Mouse (Mus musculus): Measurements from ENCODE around the gene Tanc2. TPM values are rescaled to one million over a fixed set of nuclear protein-coding genes. Genes with fewer than 3 reads are reported as not detected.

Tanc2 gene
- polyA plus RNA-seq, 1 experiment from 2014 or later = 12.2 TPM

- Histone ChIP-seq H3K4me3 (ENCODE audit: low read depth, low read length) (peak overlapping the region; percentile 83), H3K4me2 (replicated peaks; ENCODE audit: low read depth, low read length) (peak overlapping the region; percentile 84), H3K36me3 (ENCODE audit: control insufficient read depth, insufficient read depth, low read length) (no peaks in the 10 kb centered on the region), H3K9ac (replicated peaks; ENCODE audit: low read depth, low read length) (peak overlapping the region; percentile 80), H3K27me3 (ENCODE audit: control insufficient read depth, insufficient read depth, low read length) (no peaks in the 10 kb centered on the region), H3K4me1 (ENCODE audit: control insufficient read depth, insufficient read depth, low read length) (peaks cover 4% of the 10 kb centered on the region; the same call in 1 of the 2 replicates), H3K27ac (ENCODE audit: low read length) (peak overlapping the region; percentile 87), H3K9me3 (ENCODE audit: control insufficient read depth, low read depth, low read length) (no peaks in the 10 kb centered on the region)
- under 1% methylated on average over 45 of the region's 70 CpGs for WGBS
- peak; percentile 90 for ATAC-seq (ENCODE audit: insufficient number of reproducible peaks, insufficient read depth, low FRiP score, low read depth)
Observed at GRCm38 (mm10) chr11:105589231-105589876, 432 bp upstream of the Tanc2 start.

- WGBS = 24% methylated on average over 1 of the region's 1 CpGs
- H3K9me3 ChIP-seq (ENCODE audit: control insufficient read depth, low read depth, low read length) = no peaks in the 10 kb centered on the region
- no peak for ATAC-seq (ENCODE audit: insufficient number of reproducible peaks, insufficient read depth, low FRiP score, low read depth)
- H3K4me3 ChIP-seq (ENCODE audit: low read depth, low read length) = no peak overlapping the region
- H3K27ac ChIP-seq (ENCODE audit: low read length) = no peak overlapping the region
- H3K27me3 ChIP-seq (ENCODE audit: control insufficient read depth, insufficient read depth, low read length) = no peaks in the 10 kb centered on the region
- H3K4me2 ChIP-seq (replicated peaks; ENCODE audit: low read depth, low read length) = no peak overlapping the region
- no peaks in the 10 kb centered on the region for H3K36me3 ChIP-seq (ENCODE audit: control insufficient read depth, insufficient read depth, low read length)
- peaks cover 4% of the 10 kb centered on the region; the same call in 1 of the 2 replicates for H3K4me1 ChIP-seq (ENCODE audit: control insufficient read depth, insufficient read depth, low read length)
- H3K9ac ChIP-seq (replicated peaks; ENCODE audit: low read depth, low read length) = no peak overlapping the region
Observed at GRCm38 (mm10) chr11:105591905-105592304, 2.1 kb downstream of the Tanc2 start.

- no peaks in the 10 kb centered on the region for H3K27me3 ChIP-seq (ENCODE audit: control insufficient read depth, insufficient read depth, low read length)
- no peak overlapping the region for H3K4me3 ChIP-seq (ENCODE audit: low read depth, low read length)
- H3K4me2 ChIP-seq (replicated peaks; ENCODE audit: low read depth, low read length) = no peak overlapping the region
- H3K9ac ChIP-seq (replicated peaks; ENCODE audit: low read depth, low read length) = no peak overlapping the region
- no peak overlapping the region for H3K27ac ChIP-seq (ENCODE audit: low read length)
- ATAC-seq (ENCODE audit: insufficient number of reproducible peaks, insufficient read depth, low FRiP score, low read depth) = no peak
- no peaks in the 10 kb centered on the region for H3K9me3 ChIP-seq (ENCODE audit: control insufficient read depth, low read depth, low read length)
- H3K4me1 ChIP-seq (ENCODE audit: control insufficient read depth, insufficient read depth, low read length) = no peaks in the 10 kb centered on the region
- H3K36me3 ChIP-seq (ENCODE audit: control insufficient read depth, insufficient read depth, low read length) = no peaks in the 10 kb centered on the region
Observed at GRCm38 (mm10) chr11:105602177-105602576, 12.4 kb downstream of the Tanc2 start.

- WGBS = 93% methylated on average over 1 of the region's 1 CpGs
- H3K9ac ChIP-seq (replicated peaks; ENCODE audit: low read depth, low read length) = no peak overlapping the region
- no peaks in the 10 kb centered on the region for H3K9me3 ChIP-seq (ENCODE audit: control insufficient read depth, low read depth, low read length)
- H3K4me3 ChIP-seq (ENCODE audit: low read depth, low read length) = no peak overlapping the region
- H3K27ac ChIP-seq (ENCODE audit: low read length) = no peak overlapping the region
- H3K4me2 ChIP-seq (replicated peaks; ENCODE audit: low read depth, low read length) = no peak overlapping the region
- no peak for ATAC-seq (ENCODE audit: insufficient number of reproducible peaks, insufficient read depth, low FRiP score, low read depth)
- no peaks in the 10 kb centered on the region for H3K27me3 ChIP-seq (ENCODE audit: control insufficient read depth, insufficient read depth, low read length)
- H3K36me3 ChIP-seq (ENCODE audit: control insufficient read depth, insufficient read depth, low read length) = no peaks in the 10 kb centered on the region
- no peaks in the 10 kb centered on the region for H3K4me1 ChIP-seq (ENCODE audit: control insufficient read depth, insufficient read depth, low read length)
Observed at GRCm38 (mm10) chr11:105626201-105626600, 36.4 kb downstream of the Tanc2 start.

- Histone ChIP-seq H3K27ac (ENCODE audit: low read length) (no peak overlapping the region), H3K9me3 (ENCODE audit: control insufficient read depth, low read depth, low read length) (no peaks in the 10 kb centered on the region), H3K4me3 (ENCODE audit: low read depth, low read length) (no peak overlapping the region), H3K4me1 (ENCODE audit: control insufficient read depth, insufficient read depth, low read length) (no peaks in the 10 kb centered on the region), H3K36me3 (ENCODE audit: control insufficient read depth, insufficient read depth, low read length) (no peaks in the 10 kb centered on the region), H3K27me3 (ENCODE audit: control insufficient read depth, insufficient read depth, low read length) (no peaks in the 10 kb centered on the region), H3K4me2 (replicated peaks; ENCODE audit: low read depth, low read length) (no peak overlapping the region), H3K9ac (replicated peaks; ENCODE audit: low read depth, low read length) (no peak overlapping the region)
- ATAC-seq (ENCODE audit: insufficient number of reproducible peaks, insufficient read depth, low FRiP score, low read depth) = no peak
Observed at GRCm38 (mm10) chr11:105643995-105644394, 54.2 kb downstream of the Tanc2 start.

- no peaks in the 10 kb centered on the region for H3K9me3 ChIP-seq (ENCODE audit: control insufficient read depth, low read depth, low read length)
- WGBS = 86% methylated on average over 2 of the region's 2 CpGs
- ATAC-seq (ENCODE audit: insufficient number of reproducible peaks, insufficient read depth, low FRiP score, low read depth) = no peak
- no peak overlapping the region for H3K9ac ChIP-seq (replicated peaks; ENCODE audit: low read depth, low read length)
- H3K27me3 ChIP-seq (ENCODE audit: control insufficient read depth, insufficient read depth, low read length) = no peaks in the 10 kb centered on the region
- H3K4me3 ChIP-seq (ENCODE audit: low read depth, low read length) = no peak overlapping the region
- no peak overlapping the region for H3K27ac ChIP-seq (ENCODE audit: low read length)
- H3K4me2 ChIP-seq (replicated peaks; ENCODE audit: low read depth, low read length) = no peak overlapping the region
- H3K36me3 ChIP-seq (ENCODE audit: control insufficient read depth, insufficient read depth, low read length) = no peaks in the 10 kb centered on the region
- H3K4me1 ChIP-seq (ENCODE audit: control insufficient read depth, insufficient read depth, low read length) = no peaks in the 10 kb centered on the region
Observed at GRCm38 (mm10) chr11:105648026-105648425, 58.2 kb downstream of the Tanc2 start.

GRCm38 (mm10) chr11:105654616-105655015 lies 64.8 kb downstream of the Tanc2 start:
- Histone ChIP-seq H3K4me3 (ENCODE audit: low read depth, low read length) (no peak overlapping the region), H3K4me2 (replicated peaks; ENCODE audit: low read depth, low read length) (no peak overlapping the region), H3K4me1 (ENCODE audit: control insufficient read depth, insufficient read depth, low read length) (no peaks in the 10 kb centered on the region), H3K36me3 (ENCODE audit: control insufficient read depth, insufficient read depth, low read length) (no peaks in the 10 kb centered on the region), H3K9ac (replicated peaks; ENCODE audit: low read depth, low read length) (no peak overlapping the region), H3K9me3 (ENCODE audit: control insufficient read depth, low read depth, low read length) (no peaks in the 10 kb centered on the region), H3K27me3 (ENCODE audit: control insufficient read depth, insufficient read depth, low read length) (no peaks in the 10 kb centered on the region), H3K27ac (ENCODE audit: low read length) (no peak overlapping the region)
- 85% methylated on average over 2 of the region's 2 CpGs for WGBS
- ATAC-seq (ENCODE audit: insufficient number of reproducible peaks, insufficient read depth, low FRiP score, low read depth) = no peak

GRCm38 (mm10) chr11:105655335-105655734 lies 65.5 kb downstream of the Tanc2 start:
- Histone ChIP-seq H3K4me1 (ENCODE audit: control insufficient read depth, insufficient read depth, low read length) (no peaks in the 10 kb centered on the region), H3K27me3 (ENCODE audit: control insufficient read depth, insufficient read depth, low read length) (no peaks in the 10 kb centered on the region)
- WGBS = 60% methylated on average over 4 of the region's 4 CpGs

GRCm38 (mm10) chr11:105667879-105668278 lies 78.1 kb downstream of the Tanc2 start:
- H3K27ac ChIP-seq (ENCODE audit: low read length) = no peak overlapping the region
- no peaks in the 10 kb centered on the region for H3K36me3 ChIP-seq (ENCODE audit: control insufficient read depth, insufficient read depth, low read length)
- WGBS = 97% methylated on average over 1 of the region's 1 CpGs
- no peak overlapping the region for H3K4me3 ChIP-seq (ENCODE audit: low read depth, low read length)
- H3K27me3 ChIP-seq (ENCODE audit: control insufficient read depth, insufficient read depth, low read length) = no peaks in the 10 kb centered on the region
- no peak overlapping the region for H3K9ac ChIP-seq (replicated peaks; ENCODE audit: low read depth, low read length)
- no peaks in the 10 kb centered on the region for H3K4me1 ChIP-seq (ENCODE audit: control insufficient read depth, insufficient read depth, low read length)
- no peak for ATAC-seq (ENCODE audit: insufficient number of reproducible peaks, insufficient read depth, low FRiP score, low read depth)
- no peak overlapping the region for H3K4me2 ChIP-seq (replicated peaks; ENCODE audit: low read depth, low read length)
- H3K9me3 ChIP-seq (ENCODE audit: control insufficient read depth, low read depth, low read length) = no peaks in the 10 kb centered on the region

More at GRCm38 (mm10) chr11:105655335-105655734, 65.5 kb downstream of the Tanc2 start:
- Histone ChIP-seq H3K36me3 (ENCODE audit: control insufficient read depth, insufficient read depth, low read length) (no peaks in the 10 kb centered on the region), H3K4me3 (ENCODE audit: low read depth, low read length) (no peak overlapping the region), H3K4me2 (replicated peaks; ENCODE audit: low read depth, low read length) (no peak overlapping the region), H3K27ac (ENCODE audit: low read length) (no peak overlapping the region), H3K9ac (replicated peaks; ENCODE audit: low read depth, low read length) (no peak overlapping the region), H3K9me3 (ENCODE audit: control insufficient read depth, low read depth, low read length) (no peaks in the 10 kb centered on the region)
- no peak for ATAC-seq (ENCODE audit: insufficient number of reproducible peaks, insufficient read depth, low FRiP score, low read depth)

All from stomach, embryonic 14.5 days (tissue).